Mouse (Mus musculus): ENCODE measurements around the gene Zfp704. TPM values are rescaled to one million over a fixed set of nuclear protein-coding genes. Genes with fewer than 3 reads are reported as not detected.

Gene Zfp704
- polyA plus RNA-seq, 1 experiment = 1.7 TPM

DNA sequence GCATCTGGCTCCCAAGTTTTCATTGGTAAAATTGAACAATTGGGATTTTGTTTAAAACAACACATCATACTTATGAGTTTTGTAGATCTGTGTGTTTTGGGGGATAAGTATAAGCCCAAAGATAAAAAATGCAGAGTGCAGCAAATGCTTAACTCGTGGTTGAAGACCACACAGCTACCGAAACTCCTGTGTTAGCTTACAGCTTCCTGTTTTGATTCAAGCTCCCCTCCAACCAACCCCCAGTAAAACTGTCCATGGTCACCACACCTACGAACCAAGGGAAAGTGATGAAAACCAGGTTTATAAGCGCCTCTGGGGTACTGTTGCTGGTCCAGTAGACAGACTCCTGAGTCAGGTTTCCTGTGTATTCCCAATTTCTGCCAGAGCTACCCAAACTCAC lies 144.2 kb downstream of the Zfp704 start:
- H3ac ChIP-seq (ENCODE audit: control insufficient read depth, insufficient read length, low read depth) = no peak overlapping the region
- H3K79me3 ChIP-seq (ENCODE audit: low read depth) = no peaks in the 10 kb centered on the region
- H3K4me3 ChIP-seq (ENCODE audit: insufficient read depth, poor library complexity, severe bottlenecking) = no peak overlapping the region
- H3K79me2 ChIP-seq (ENCODE audit: control insufficient read depth, insufficient read depth) = no peaks in the 10 kb centered on the region
- H3K27me3 ChIP-seq (ENCODE audit: control insufficient read depth, insufficient read depth, insufficient read length) = no peaks in the 10 kb centered on the region
- no peak for TF ChIP-seq MAX (IDR thresholded peaks at IDR 0.05)
- TF ChIP-seq CEBPB (IDR thresholded peaks at IDR 0.05; ENCODE audit: low read depth) = no peak
- no peak for TF ChIP-seq CTCF (IDR thresholded peaks at IDR 0.05; ENCODE audit: control insufficient read depth, insufficient read depth, insufficient read length)
- TF ChIP-seq USF1 (IDR thresholded peaks at IDR 0.05; ENCODE audit: low read depth) = no peak
- TF ChIP-seq FOSL1 (IDR thresholded peaks at IDR 0.05; ENCODE audit: insufficient read depth, low read length, poor library complexity, severe bottlenecking) = no peak
- TF ChIP-seq MYOG (IDR thresholded peaks at IDR 0.05; ENCODE audit: control insufficient read depth, extremely low read depth, insufficient read length) = no peak
- no peaks in the 10 kb centered on the region for H3K36me3 ChIP-seq (ENCODE audit: control insufficient read depth, insufficient read depth)

DNA sequence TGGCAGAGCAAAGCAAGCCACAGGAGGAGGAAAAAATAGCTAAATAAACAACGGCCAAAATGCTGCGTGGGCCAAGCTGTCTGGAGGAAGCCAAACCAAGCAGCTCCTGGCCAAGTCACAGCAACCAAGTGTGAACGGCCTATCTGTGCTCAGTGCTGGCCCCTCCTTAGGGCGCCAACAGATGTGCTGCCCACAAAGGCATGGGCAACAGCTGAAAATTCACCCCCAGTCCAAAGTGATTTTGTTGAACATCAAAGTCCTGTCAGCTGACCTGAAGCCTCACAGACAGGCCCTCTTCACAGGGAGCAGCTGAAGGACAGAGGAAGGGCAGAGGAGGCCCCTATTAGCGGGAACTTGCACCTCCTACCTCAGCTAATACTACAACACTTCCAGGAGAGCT lies 148.2 kb downstream of the Zfp704 start:
- H3K36me3 ChIP-seq (ENCODE audit: control insufficient read depth, insufficient read depth) = no peaks in the 10 kb centered on the region
- H3ac ChIP-seq (ENCODE audit: control insufficient read depth, insufficient read length, low read depth) = no peak overlapping the region
- no peak for TF ChIP-seq MYOD1 (IDR thresholded peaks at IDR 0.05; ENCODE audit: control insufficient read depth, insufficient read length, low read depth)
- TF ChIP-seq CTCF (IDR thresholded peaks at IDR 0.05; ENCODE audit: control insufficient read depth, insufficient read depth, insufficient read length) = no peak
- no peak for TF ChIP-seq MAX (IDR thresholded peaks at IDR 0.05)
- TF ChIP-seq MYOG (IDR thresholded peaks at IDR 0.05; ENCODE audit: control insufficient read depth, extremely low read depth, insufficient read length) = no peak
- TF ChIP-seq USF1 (IDR thresholded peaks at IDR 0.05; ENCODE audit: low read depth) = no peak
- TF ChIP-seq FOSL1 (IDR thresholded peaks at IDR 0.05; ENCODE audit: insufficient read depth, low read length, poor library complexity, severe bottlenecking) = no peak
- no peak for TF ChIP-seq CEBPB (IDR thresholded peaks at IDR 0.05; ENCODE audit: low read depth)
- H3K79me2 ChIP-seq (ENCODE audit: control insufficient read depth, insufficient read depth) = no peaks in the 10 kb centered on the region
- no peaks in the 10 kb centered on the region for H3K27me3 ChIP-seq (ENCODE audit: control insufficient read depth, insufficient read depth, insufficient read length)
- H3K79me3 ChIP-seq (ENCODE audit: low read depth) = no peaks in the 10 kb centered on the region
- H3K4me3 ChIP-seq (ENCODE audit: insufficient read depth, poor library complexity, severe bottlenecking) = no peak overlapping the region

DNA sequence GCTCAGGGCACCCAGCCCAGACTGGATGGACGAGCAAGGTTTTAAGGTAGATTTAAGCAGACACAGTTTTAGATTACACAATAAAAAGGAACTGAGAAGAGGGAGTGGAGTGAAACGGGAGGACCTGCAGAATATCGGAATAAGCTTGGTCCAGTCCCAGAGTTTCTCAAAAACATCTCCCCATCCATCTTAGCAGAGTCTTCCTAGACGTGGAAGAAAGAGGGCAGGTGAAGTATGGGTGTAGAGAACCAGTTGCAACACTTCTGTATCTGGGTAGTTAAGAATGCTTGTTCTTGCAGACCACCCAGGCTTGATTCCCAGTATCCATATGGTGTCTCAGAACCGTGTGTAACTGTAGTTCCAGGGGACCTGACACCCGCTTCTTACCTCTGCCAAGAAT lies 149.6 kb downstream of the Zfp704 start:
- Histone ChIP-seq H3K27me3 (ENCODE audit: control insufficient read depth, insufficient read depth, insufficient read length) (no peaks in the 10 kb centered on the region), H3K36me3 (ENCODE audit: control insufficient read depth, insufficient read depth) (no peaks in the 10 kb centered on the region), H3ac (ENCODE audit: control insufficient read depth, insufficient read length, low read depth) (no peak overlapping the region), H3K79me3 (ENCODE audit: low read depth) (no peaks in the 10 kb centered on the region), H3K4me3 (ENCODE audit: insufficient read depth, poor library complexity, severe bottlenecking) (no peak overlapping the region), H3K79me2 (ENCODE audit: control insufficient read depth, insufficient read depth) (no peaks in the 10 kb centered on the region)
- TF ChIP-seq CEBPB (IDR thresholded peaks at IDR 0.05; ENCODE audit: low read depth) = no peak
- TF ChIP-seq MYOG (IDR thresholded peaks at IDR 0.05; ENCODE audit: control insufficient read depth, extremely low read depth, insufficient read length) = no peak
- no peak for TF ChIP-seq MAX (IDR thresholded peaks at IDR 0.05)
- TF ChIP-seq FOSL1 (IDR thresholded peaks at IDR 0.05; ENCODE audit: insufficient read depth, low read length, poor library complexity, severe bottlenecking) = no peak
- no peak for TF ChIP-seq MYOD1 (IDR thresholded peaks at IDR 0.05; ENCODE audit: control insufficient read depth, insufficient read length, low read depth)
- TF ChIP-seq USF1 (IDR thresholded peaks at IDR 0.05; ENCODE audit: low read depth) = no peak
- TF ChIP-seq CTCF (IDR thresholded peaks at IDR 0.05; ENCODE audit: control insufficient read depth, insufficient read depth, insufficient read length) = no peak

- H3K27me3 ChIP-seq (ENCODE audit: control insufficient read depth, insufficient read depth, insufficient read length) = no peaks in the 10 kb centered on the region
- no peaks in the 10 kb centered on the region for H3K36me3 ChIP-seq (ENCODE audit: control insufficient read depth, insufficient read depth)
- H3K79me3 ChIP-seq (ENCODE audit: low read depth) = no peaks in the 10 kb centered on the region
- no peak overlapping the region for H3ac ChIP-seq (ENCODE audit: control insufficient read depth, insufficient read length, low read depth)
- TF ChIP-seq MYOD1 (IDR thresholded peaks at IDR 0.05; ENCODE audit: control insufficient read depth, insufficient read length, low read depth) = no peak
- no peak for TF ChIP-seq CTCF (IDR thresholded peaks at IDR 0.05; ENCODE audit: control insufficient read depth, insufficient read depth, insufficient read length)
- no peak for TF ChIP-seq FOSL1 (IDR thresholded peaks at IDR 0.05; ENCODE audit: insufficient read depth, low read length, poor library complexity, severe bottlenecking)
- no peak for TF ChIP-seq MYOG (IDR thresholded peaks at IDR 0.05; ENCODE audit: control insufficient read depth, extremely low read depth, insufficient read length)
- H3K4me3 ChIP-seq (ENCODE audit: insufficient read depth, poor library complexity, severe bottlenecking) = no peak overlapping the region
- no peaks in the 10 kb centered on the region for H3K79me2 ChIP-seq (ENCODE audit: control insufficient read depth, insufficient read depth)
Observed at GRCm38 (mm10) chr3:9456380-9456890, 153.4 kb downstream of the Zfp704 start.

- Histone ChIP-seq H3K79me3 (ENCODE audit: low read depth) (no peaks in the 10 kb centered on the region), H3K79me2 (ENCODE audit: control insufficient read depth, insufficient read depth) (no peaks in the 10 kb centered on the region), H3K4me3 (ENCODE audit: insufficient read depth, poor library complexity, severe bottlenecking) (no peak overlapping the region), H3ac (ENCODE audit: control insufficient read depth, insufficient read length, low read depth) (no peak overlapping the region), H3K36me3 (ENCODE audit: control insufficient read depth, insufficient read depth) (no peaks in the 10 kb centered on the region), H3K27me3 (ENCODE audit: control insufficient read depth, insufficient read depth, insufficient read length) (no peaks in the 10 kb centered on the region)
- TF ChIP-seq MYOG (IDR thresholded peaks at IDR 0.05; ENCODE audit: control insufficient read depth, extremely low read depth, insufficient read length) (no peak), CTCF (IDR thresholded peaks at IDR 0.05; ENCODE audit: control insufficient read depth, insufficient read depth, insufficient read length) (no peak), FOSL1 (IDR thresholded peaks at IDR 0.05; ENCODE audit: insufficient read depth, low read length, poor library complexity, severe bottlenecking) (no peak), MYOD1 (IDR thresholded peaks at IDR 0.05; ENCODE audit: control insufficient read depth, insufficient read length, low read depth) (no peak), CEBPB (IDR thresholded peaks at IDR 0.05; ENCODE audit: low read depth) (no peak), MAX (IDR thresholded peaks at IDR 0.05) (no peak), USF1 (IDR thresholded peaks at IDR 0.05; ENCODE audit: low read depth) (no peak)
Observed at GRCm38 (mm10) chr3:9455351-9455750, 154.5 kb downstream of the Zfp704 start.

Data from C2C12 (cell line).